Mouse (Mus musculus): Measurements from ENCODE around the gene Golm1.
"Not testable (repeated sequence)": the region's sequence is repeated elsewhere in the genome, so short reads cannot be mapped to it uniquely, and the experiment has no call there.

Golm1 gene

GRCm38 (mm10) chr13:59646674-59647244 is 28.9 kb downstream of the Golm1 start:
- DNase-seq (ENCODE audit: low spot score), result no peak

GRCm38 (mm10) chr13:59645491-59645890 is 30.1 kb downstream of the Golm1 start:
- no peak for DNase-seq (ENCODE audit: low spot score)

GRCm38 (mm10) chr13:59642818-59643217 is 32.8 kb downstream of the Golm1 start:
- DNase-seq (ENCODE audit: low spot score), result no peak

- DNase-seq (ENCODE audit: low spot score), result no peak
Observed at GRCm38 (mm10) chr13:59640178-59640440, 35.5 kb downstream of the Golm1 start.

GRCm38 (mm10) chr13:59639368-59640177 is 36.0 kb downstream of the Golm1 start:
- DNase-seq (ENCODE audit: low spot score), result no peak

GRCm38 (mm10) chr13:59637800-59638199 is 37.8 kb downstream of the Golm1 start:
- no peak for DNase-seq (ENCODE audit: low spot score)

GRCm38 (mm10) chr13:59634637-59635036 is 41.0 kb downstream of the Golm1 start:
- DNase-seq (ENCODE audit: low spot score), result no peak

GRCm38 (mm10) chr13:59626739-59627138 is 48.9 kb downstream of the Golm1 start:
- no peak for DNase-seq (ENCODE audit: low spot score)

GRCm38 (mm10) chr13:59624903-59625302 is 50.7 kb downstream of the Golm1 start:
- no peak for DNase-seq (ENCODE audit: low spot score)

GRCm38 (mm10) chr13:59624389-59624788 is 51.2 kb downstream of the Golm1 start:
- DNase-seq (ENCODE audit: low spot score), result no peak

- DNase-seq (ENCODE audit: low spot score), result no peak
Observed at GRCm38 (mm10) chr13:59621643-59622489, 53.7 kb downstream of the Golm1 start.

GRCm38 (mm10) chr13:59618463-59618862 is 57.1 kb downstream of the Golm1 start:
- no peak for DNase-seq (ENCODE audit: low spot score)

- DNase-seq (ENCODE audit: low spot score), result no peak
Observed at GRCm38 (mm10) chr13:59615554-59615953, 60.1 kb downstream of the Golm1 start.

- no peak for DNase-seq (ENCODE audit: low spot score)
Observed at GRCm38 (mm10) chr13:59615152-59615551, 60.5 kb downstream of the Golm1 start.

- no peak for DNase-seq (ENCODE audit: low spot score)
Observed at GRCm38 (mm10) chr13:59613868-59614267, 61.7 kb downstream of the Golm1 start.

GRCm38 (mm10) chr13:59610437-59610836 is 65.2 kb downstream of the Golm1 start:
- no peak for DNase-seq (ENCODE audit: low spot score)

GRCm38 (mm10) chr13:59609885-59610284 is 65.7 kb downstream of the Golm1 start:
- DNase-seq (ENCODE audit: low spot score), result no peak

- DNase-seq (ENCODE audit: low spot score), result no peak
Observed at GRCm38 (mm10) chr13:59605221-59605922, 70.2 kb downstream of the Golm1 start.

- DNase-seq (ENCODE audit: low spot score), result no peak
Observed at GRCm38 (mm10) chr13:59604511-59604910, 71.1 kb downstream of the Golm1 start.

- DNase-seq (ENCODE audit: low spot score), result no peak
Observed at GRCm38 (mm10) chr13:59603096-59603495, 72.5 kb downstream of the Golm1 start.

GRCm38 (mm10) chr13:59592630-59593029 is 83.0 kb downstream of the Golm1 start:
- DNase-seq (ENCODE audit: low spot score), result no peak

- DNase-seq (ENCODE audit: low spot score), result not testable (repeated sequence)
Observed at GRCm38 (mm10) chr13:59592058-59592457, 83.6 kb downstream of the Golm1 start.
